Mouse (Mus musculus): ENCODE measurements around the gene Coch. TPM values are rescaled to one million over a fixed set of nuclear protein-coding genes. Genes with fewer than 3 reads are reported as not detected.
"Not testable (repeated sequence)": the region's sequence is repeated elsewhere in the genome, so short reads cannot be mapped to it uniquely, and the experiment has no call there.

The Coch gene
- polyA plus RNA-seq, 1 experiment = 0.11 TPM

GRCm38 (mm10) chr12:51633481-51633880 lies 40.3 kb downstream of the Coch start:
- no peak for TF ChIP-seq POLR2A (IDR thresholded peaks at IDR 0.05; ENCODE audit: borderline replicate concordance, extremely low read depth, low read depth, low read length)
- TF ChIP-seq CTCF (IDR thresholded peaks at IDR 0.05; ENCODE audit: insufficient read depth, low read length) = no peak
- WGBS = 70% methylated on average over 4 of the region's 4 CpGs
- H3K4me3 ChIP-seq (replicated peaks; ENCODE audit: extremely low read depth, low read depth, low read length) = no peak overlapping the region
- H3K4me1 ChIP-seq (ENCODE audit: control insufficient read depth, insufficient read depth, low read length) = no peaks in the 10 kb centered on the region
- DNase-seq = no peak

DNA sequence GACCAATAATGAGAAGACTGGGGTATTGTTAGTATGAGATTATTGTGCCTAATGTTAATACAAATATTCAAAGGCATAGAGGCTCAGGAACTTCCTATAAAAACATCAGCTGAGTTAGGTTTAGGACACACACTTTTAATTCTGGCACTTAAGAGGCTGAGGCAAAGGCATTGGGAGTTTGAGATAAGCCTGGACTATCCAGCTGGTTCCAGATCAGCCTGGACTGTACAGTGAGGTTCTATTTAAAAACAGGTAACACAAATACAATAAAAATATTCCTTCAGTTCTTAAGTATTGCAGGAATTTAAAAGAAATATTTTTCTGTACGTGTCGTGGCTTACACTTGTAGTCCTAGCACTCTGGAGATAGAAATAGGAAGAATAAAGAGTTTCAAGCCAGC lies 43.1 kb downstream of the Coch start:
- 65% methylated on average over 2 of the region's 2 CpGs for WGBS
- TF ChIP-seq CTCF (IDR thresholded peaks at IDR 0.05; ENCODE audit: insufficient read depth, low read length) = no peak
- TF ChIP-seq POLR2A (IDR thresholded peaks at IDR 0.05; ENCODE audit: borderline replicate concordance, extremely low read depth, low read depth, low read length) = no peak
- H3K4me3 ChIP-seq (replicated peaks; ENCODE audit: extremely low read depth, low read depth, low read length) = no peak overlapping the region
- H3K4me1 ChIP-seq (ENCODE audit: control insufficient read depth, insufficient read depth, low read length) = no peaks in the 10 kb centered on the region
- no peak for DNase-seq

DNA sequence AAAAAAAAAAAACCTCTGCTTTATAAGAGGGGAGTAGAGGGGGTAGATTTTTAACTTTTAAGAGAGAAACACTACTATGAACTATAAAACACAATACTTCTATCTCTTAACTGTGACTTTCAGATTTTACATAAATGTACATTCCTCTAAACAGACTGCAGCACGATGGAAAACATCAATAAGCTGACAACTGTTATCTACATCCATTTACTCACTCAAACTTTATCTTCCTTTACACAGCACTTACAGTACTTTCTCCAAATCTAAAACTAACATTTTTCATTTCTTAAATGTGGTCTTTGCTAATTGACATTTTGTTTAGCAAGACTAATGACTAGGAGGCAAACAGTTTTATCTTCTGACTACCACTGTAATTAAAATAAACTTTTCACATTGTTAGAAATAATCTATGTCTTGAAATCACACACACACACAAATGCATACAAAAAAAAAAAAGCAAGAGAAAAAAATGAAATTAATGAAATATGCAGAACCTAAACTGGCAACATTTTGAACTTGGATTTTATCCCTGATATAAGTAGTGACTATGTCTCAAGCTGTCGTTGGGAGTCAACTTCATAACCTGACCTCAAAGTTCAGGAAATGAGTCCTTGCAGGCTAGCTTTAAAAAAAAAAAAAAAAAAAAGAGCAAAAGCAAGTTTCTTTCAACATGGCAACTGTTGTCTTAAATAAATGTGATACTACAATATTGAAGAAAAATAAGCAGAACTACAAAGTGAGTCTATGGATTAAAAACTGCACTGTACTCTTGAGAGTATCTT lies 43.7 kb downstream of the Coch start:
- 22% methylated on average over 2 of the region's 2 CpGs for WGBS
- Histone ChIP-seq H3K4me1 (ENCODE audit: control insufficient read depth, insufficient read depth, low read length) (peaks cover under 1% of the 10 kb centered on the region; the same call in 1 of the 2 replicates), H3K4me3 (replicated peaks; ENCODE audit: extremely low read depth, low read depth, low read length) (no peak overlapping the region)
- TF ChIP-seq POLR2A (IDR thresholded peaks at IDR 0.05; ENCODE audit: borderline replicate concordance, extremely low read depth, low read depth, low read length) = no peak
- no peak for TF ChIP-seq CTCF (IDR thresholded peaks at IDR 0.05; ENCODE audit: insufficient read depth, low read length)
- DNase-seq = no peak

- 22% methylated on average over 6 of the region's 6 CpGs for WGBS
- no peak for DNase-seq
- peaks cover 2% of the 10 kb centered on the region; the same call in 1 of the 2 replicates for H3K4me1 ChIP-seq (ENCODE audit: control insufficient read depth, insufficient read depth, low read length)
- H3K4me3 ChIP-seq (replicated peaks; ENCODE audit: extremely low read depth, low read depth, low read length) = no peak overlapping the region
- TF ChIP-seq CTCF (IDR thresholded peaks at IDR 0.05; ENCODE audit: insufficient read depth, low read length) (no peak), POLR2A (IDR thresholded peaks at IDR 0.05; ENCODE audit: borderline replicate concordance, extremely low read depth, low read depth, low read length) (no peak)
Measured at GRCm38 (mm10) chr12:51641871-51642270, 48.7 kb downstream of the Coch start.

DNA sequence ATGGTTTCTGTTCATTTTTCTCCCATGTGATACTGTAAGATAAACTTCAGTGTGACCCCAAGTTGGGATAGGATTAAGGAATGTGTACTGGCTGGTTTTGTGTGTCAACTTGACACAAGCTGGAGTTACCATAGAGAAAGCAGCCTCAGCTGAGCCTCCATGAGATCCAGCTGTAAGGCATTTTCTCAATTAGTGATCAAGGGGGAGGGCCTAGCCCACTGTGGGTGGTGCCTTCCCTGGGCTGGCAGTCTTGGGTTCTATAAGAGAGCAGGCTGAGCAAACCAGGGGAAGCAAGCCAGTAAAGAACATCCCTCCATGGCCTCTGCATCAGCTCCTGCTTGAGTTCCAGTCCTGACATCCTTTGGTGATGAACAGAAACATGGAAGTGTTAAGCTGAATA lies 56.3 kb downstream of the Coch start:
- not testable (repeated sequence) for H3K4me1 ChIP-seq (ENCODE audit: control insufficient read depth, insufficient read depth, low read length); DNase-seq; H3K4me3 ChIP-seq (replicated peaks; ENCODE audit: extremely low read depth, low read depth, low read length)

Other genes starting within 250 kb of the Coch start
- 1.2 and 1.5 TPM in 2 replicates for gene G2e3, start 245.3 kb upstream of the Coch start, polyA plus RNA-seq (2012; rRNA removed)
- gene Scfd1, start 215.8 kb upstream of the Coch start, polyA plus RNA-seq (2012; rRNA removed) = 4.9 and 8.4 TPM in 2 replicates
- 8.8 and 10.9 TPM in 2 replicates for gene Ap4s1, start 97.7 kb downstream of the Coch start, polyA plus RNA-seq (2012; rRNA removed)
- gene Strn3, start 98.6 kb downstream of the Coch start, polyA plus RNA-seq (2012; rRNA removed) = 19.3 and 19.9 TPM in 2 replicates
- gene Hectd1, start 236.2 kb downstream of the Coch start, polyA plus RNA-seq (2012; rRNA removed) = 13.7 and 19.9 TPM in 2 replicates